In genomic region chr13:23402626-23403025, GRCm38 (mm10) we compare ENCODE assay signal across 12 mouse cellular contexts. TPM values are rescaled to one million over a fixed set of nuclear protein-coding genes. Genes with fewer than 3 reads are reported as not detected.
DNase-seq lines count a peak whose midpoint lies in the region; ATAC-seq and TF ChIP-seq lines count a peak whose summit lies in the region.
"Had no signal": no experiment of that assay in that cellular context is flagged by ENCODE, and none has a peak within 500 bp of the region (broad histone marks: within the 10 kb centered on the region; RNA-seq: fewer than 3 reads in every experiment).

No protein-coding gene starts in this region.

- no peak overlapping the region for H3K4me3 ChIP-seq in hindbrain, embryonic 16.5 days (ENCODE audit: low read length)
- H3K4me3 ChIP-seq in hindbrain, embryonic 13.5 days: no peak overlapping the region
- peak overlapping the region; percentile 70; the same call in 1 of the 2 replicates for H3K4me3 ChIP-seq in G1E (ENCODE audit: low read depth, low read length)
- peak overlapping the region; percentile 58 for H3K4me3 ChIP-seq in liver, embryonic 15.5 days (replicated peaks)

- H3K27me3 ChIP-seq in hindbrain, embryonic 16.5 days (replicated peaks; ENCODE audit: control insufficient read depth, insufficient read depth, low read length): peaks cover 15% of the 10 kb centered on the region
- peaks cover 39% of the 10 kb centered on the region for H3K27me3 ChIP-seq in hindbrain, embryonic 13.5 days
- peaks cover 4% of the 10 kb centered on the region for H3K27me3 ChIP-seq in G1E (ENCODE audit: insufficient read depth, low read length)
- H3K27me3 ChIP-seq in liver, embryonic 15.5 days: peaks cover 29% of the 10 kb centered on the region

- H3K9ac ChIP-seq in hindbrain, embryonic 16.5 days (ENCODE audit: low read depth, low read length): no peak overlapping the region
- H3K9ac ChIP-seq in hindbrain, embryonic 13.5 days: no peak overlapping the region
- H3K9ac ChIP-seq in liver, embryonic 15.5 days: no peak overlapping the region; the same call in 1 of the 2 replicates

- TF ChIP-seq CTCF in G1E (IDR thresholded peaks at IDR 0.05; ENCODE audit: low read depth, low read length): no peak

- no peaks in the 10 kb centered on the region; the same call in 1 of the 2 replicates for H3K9me3 ChIP-seq in hindbrain, embryonic 16.5 days (ENCODE audit: control insufficient read depth, low read length)
- H3K9me3 ChIP-seq in hindbrain, embryonic 13.5 days: no peaks in the 10 kb centered on the region
- no peaks in the 10 kb centered on the region for H3K9me3 ChIP-seq in G1E (replicated peaks)
- no peaks in the 10 kb centered on the region for H3K9me3 ChIP-seq in liver, embryonic 15.5 days (replicated peaks)

- H3K36me3 ChIP-seq in hindbrain, embryonic 16.5 days (ENCODE audit: control insufficient read depth, insufficient read depth, low read length): no peaks in the 10 kb centered on the region
- no peaks in the 10 kb centered on the region for H3K36me3 ChIP-seq in hindbrain, embryonic 13.5 days
- H3K36me3 ChIP-seq in G1E (replicated peaks): no peaks in the 10 kb centered on the region
- no peaks in the 10 kb centered on the region for H3K36me3 ChIP-seq in liver, embryonic 15.5 days (replicated peaks)

- H3K27ac ChIP-seq in hindbrain, embryonic 16.5 days (ENCODE audit: low read depth, low read length): no peak overlapping the region
- H3K27ac ChIP-seq in hindbrain, embryonic 13.5 days: no peak overlapping the region
- H3K27ac ChIP-seq in liver, embryonic 15.5 days (replicated peaks): no peak overlapping the region
- H3K27ac ChIP-seq: macrophage; stomach, postnatal 0 days had no signal

- WGBS in hindbrain, embryonic 16.5 days: 13% methylated on average over 2 of the region's 2 CpGs
- WGBS in hindbrain, embryonic 13.5 days: 4% methylated on average over 2 of the region's 2 CpGs
- WGBS in liver, embryonic 15.5 days (ENCODE audit: insufficient replicate concordance): 4% methylated on average over 2 of the region's 2 CpGs

- no peak for DNase-seq in G1E (ENCODE audit: low spot score)
- peak; percentile 64 for DNase-seq in embryo, embryonic 10 days (ENCODE audit: low spot score)
- DNase-seq in cerebellum, postnatal 14 days: no peak
- no peak for DNase-seq in adrenal gland, postnatal 10 days
- no peak for DNase-seq in thymus, postnatal 10 days (ENCODE audit: low spot score in 2 of 2)
- DNase-seq: cerebellum, adult 18-20 months; layer of hippocampus, postnatal 36 days had no signal

- ATAC-seq in hindbrain, embryonic 16.5 days: no peak
- no peak for ATAC-seq in hindbrain, embryonic 13.5 days (ENCODE audit: low FRiP score)
- no peak for ATAC-seq in G1E (ENCODE audit: extremely low read depth, insufficient number of reproducible peaks, low FRiP score, poor library complexity, severe bottlenecking)
- ATAC-seq in liver, embryonic 15.5 days (ENCODE audit: insufficient read depth): peak; percentile 34; the same call in 1 of the 2 replicates

- H3K4me2 ChIP-seq in hindbrain, embryonic 16.5 days (ENCODE audit: low read length): peak overlapping the region; percentile 3
- H3K4me2 ChIP-seq in hindbrain, embryonic 13.5 days: no peak overlapping the region
- H3K4me2 ChIP-seq in liver, embryonic 15.5 days: peak overlapping the region; percentile 83

- peaks cover 5% of the 10 kb centered on the region for H3K4me1 ChIP-seq in hindbrain, embryonic 16.5 days (ENCODE audit: control insufficient read depth, insufficient read depth, low read depth, low read length)
- peaks cover 6% of the 10 kb centered on the region for H3K4me1 ChIP-seq in hindbrain, embryonic 13.5 days (replicated peaks)
- peaks cover 31% of the 10 kb centered on the region for H3K4me1 ChIP-seq in G1E (ENCODE audit: insufficient read depth, low read depth, low read length)
- peaks cover 17% of the 10 kb centered on the region for H3K4me1 ChIP-seq in liver, embryonic 15.5 days (replicated peaks)

RNA-seq across cellular contexts. Expression of gene Abt1, which starts 21.0 kb away (rescaled TPM):
- polyA plus RNA-seq in hindbrain, embryonic 16.5 days (2015; fragmentation: Nextera tagmentation; extraction: Ambion mirVana): 9.8 and 10.1 TPM in 2 replicates
- 9.9 and 10.2 TPM in 2 replicates for polyA plus RNA-seq in hindbrain, embryonic 13.5 days (2015; fragmentation: Nextera tagmentation; extraction: Ambion mirVana)
- total RNA-seq in G1E (2014; fragmentation: Nextera tagmentation): 3.7 and 4.0 TPM in 2 replicates
- total RNA-seq in G1E (2017): 9.5 and 11.4 TPM in 2 replicates
- polyA plus RNA-seq in G1E (2012): 6.5 and 6.9 TPM in 2 replicates
- 5.1 and 5.2 TPM in 2 replicates for polyA plus RNA-seq in liver, embryonic 15.5 days (2015; fragmentation: Nextera tagmentation; extraction: Ambion mirVana)
- 1 to 10 TPM; 6.1 to 7.1 TPM for total RNA-seq in adrenal gland, postnatal 10 days (2021)

RNA-seq across cellular contexts. Expression of gene Zfp322a, which starts 33.6 kb away (rescaled TPM):
- 46.2 and 48.2 TPM in 2 replicates for polyA plus RNA-seq in hindbrain, embryonic 16.5 days (2015; fragmentation: Nextera tagmentation; extraction: Ambion mirVana)
- 54.5 and 58.1 TPM in 2 replicates for polyA plus RNA-seq in hindbrain, embryonic 13.5 days (2015; fragmentation: Nextera tagmentation; extraction: Ambion mirVana)
- total RNA-seq in G1E (2014; fragmentation: Nextera tagmentation) (51.4 and 53.7 TPM in 2 replicates), G1E (2017) (83.0 and 110 TPM in 2 replicates)
- polyA plus RNA-seq in G1E (2012): 1.2 and 1.4 TPM in 2 replicates
- polyA plus RNA-seq in liver, embryonic 15.5 days (2015; fragmentation: Nextera tagmentation; extraction: Ambion mirVana): 11.2 and 12.6 TPM in 2 replicates
- 10 to 100 TPM; 18.9 to 26.9 TPM for total RNA-seq in adrenal gland, postnatal 10 days (2021)

Comparison
In these comparisons a context has a peak if more than half of its experiments do, and no peak if none do; other contexts are left out.
1. H3K4me3 ChIP-seq: peak in G1E (single experiment) and liver, embryonic 15.5 days (single experiment); none in hindbrain, embryonic 16.5 days (single experiment) and hindbrain, embryonic 13.5 days (single experiment).